Mouse (Mus musculus): ENCODE measurements around the gene Spg11.

GRCm38 (mm10) chr2:122127635-122128034, 9.4 kb upstream of the Spg11 start:
- TF ChIP-seq CTCF (IDR thresholded peaks at IDR 0.05; ENCODE audit: low read depth) (no peak), EP300 (IDR thresholded peaks at IDR 0.05; ENCODE audit: low read depth) (no peak)
